Mouse (Mus musculus) Muller cell, postnatal 12 days (primary cell): ENCODE measurements around the gene Gse1.
A peak's percentile ranks its signal among the peaks of the same experiment; 100 is the strongest.

Experiments
- DNase-seq: peaks from one replicate; pipeline ENCODE4 v3.0.0-alpha.2; 2015; ENCODE audit errors: inconsistent ontology term

Gene Gse1

GRCm38 (mm10) chr8:120243222-120243621 is 15.0 kb downstream of the Gse1 start:
- DNase-seq = no peak

DNA sequence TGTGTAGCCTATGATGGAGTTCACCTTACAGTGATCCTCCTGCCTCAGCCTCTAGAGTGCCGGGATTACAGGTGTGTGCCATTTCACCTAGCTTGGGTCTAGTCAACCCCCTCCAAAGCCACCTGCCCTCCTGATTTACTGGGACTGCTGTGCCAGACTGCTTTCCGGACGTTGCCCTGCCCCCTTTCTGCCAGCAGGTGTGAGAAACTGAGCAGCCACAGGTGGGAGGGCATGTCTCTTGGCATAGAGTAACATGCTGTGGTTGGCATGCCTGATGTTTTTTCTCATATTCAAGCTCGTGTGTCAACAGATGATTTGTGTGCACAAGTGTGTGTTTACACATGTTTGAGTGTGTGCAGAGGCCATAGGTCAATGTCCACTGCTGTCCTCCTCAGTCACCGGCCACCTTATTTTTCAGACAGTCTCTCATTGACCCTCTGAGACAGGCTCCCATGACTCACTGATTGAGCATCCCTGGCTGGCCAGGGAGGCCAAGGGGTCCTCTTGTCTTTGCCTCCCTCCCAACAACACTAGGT is 15.7 kb downstream of the Gse1 start:
- no peak for DNase-seq

- no peak for DNase-seq
Measured at GRCm38 (mm10) chr8:120244553-120244952, 16.3 kb downstream of the Gse1 start.

DNA sequence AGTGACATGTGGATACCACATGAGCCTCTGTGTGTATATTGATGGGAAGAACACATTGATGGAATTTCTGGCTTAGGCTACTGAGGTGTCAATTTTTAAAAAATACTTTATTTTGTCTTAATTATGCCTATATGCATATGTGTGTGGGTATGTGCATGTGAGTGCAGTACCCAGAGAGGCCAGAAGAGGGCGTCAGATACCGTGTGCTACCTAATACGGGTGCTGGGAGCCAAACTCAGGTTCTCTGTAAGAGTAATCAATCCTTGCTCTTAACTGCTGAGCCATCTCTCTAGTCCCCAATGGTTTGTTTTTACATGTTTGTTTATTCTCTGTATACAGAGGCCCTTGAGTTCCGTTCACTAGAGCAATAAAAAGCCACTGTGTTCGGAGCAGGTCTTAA is 19.4 kb downstream of the Gse1 start:
- DNase-seq = no peak

- no peak for DNase-seq
Measured at GRCm38 (mm10) chr8:120248031-120248430, 19.8 kb downstream of the Gse1 start.

DNA sequence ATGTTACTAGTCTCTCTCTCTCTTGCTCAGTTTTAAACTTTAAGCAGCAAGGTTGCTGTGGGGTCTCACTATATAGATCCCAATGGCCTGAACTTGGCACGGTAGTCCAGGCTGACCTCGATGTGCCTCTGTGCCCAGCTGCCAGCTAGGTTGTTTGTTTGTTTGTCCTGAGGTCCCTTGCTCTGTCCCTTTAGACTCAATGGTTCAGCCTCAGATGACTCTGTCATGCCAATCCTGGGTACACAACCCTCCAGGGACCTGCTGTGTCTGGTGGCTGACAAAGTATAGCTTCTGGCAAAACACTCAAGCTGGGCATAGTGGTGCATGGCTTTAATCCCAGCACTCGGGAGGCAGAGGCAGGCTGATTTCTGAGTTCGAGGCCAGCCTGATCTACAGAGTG is 20.2 kb downstream of the Gse1 start:
- DNase-seq = no peak

- no peak for DNase-seq
Measured at GRCm38 (mm10) chr8:120249800-120250336, 21.6 kb downstream of the Gse1 start.

DNA sequence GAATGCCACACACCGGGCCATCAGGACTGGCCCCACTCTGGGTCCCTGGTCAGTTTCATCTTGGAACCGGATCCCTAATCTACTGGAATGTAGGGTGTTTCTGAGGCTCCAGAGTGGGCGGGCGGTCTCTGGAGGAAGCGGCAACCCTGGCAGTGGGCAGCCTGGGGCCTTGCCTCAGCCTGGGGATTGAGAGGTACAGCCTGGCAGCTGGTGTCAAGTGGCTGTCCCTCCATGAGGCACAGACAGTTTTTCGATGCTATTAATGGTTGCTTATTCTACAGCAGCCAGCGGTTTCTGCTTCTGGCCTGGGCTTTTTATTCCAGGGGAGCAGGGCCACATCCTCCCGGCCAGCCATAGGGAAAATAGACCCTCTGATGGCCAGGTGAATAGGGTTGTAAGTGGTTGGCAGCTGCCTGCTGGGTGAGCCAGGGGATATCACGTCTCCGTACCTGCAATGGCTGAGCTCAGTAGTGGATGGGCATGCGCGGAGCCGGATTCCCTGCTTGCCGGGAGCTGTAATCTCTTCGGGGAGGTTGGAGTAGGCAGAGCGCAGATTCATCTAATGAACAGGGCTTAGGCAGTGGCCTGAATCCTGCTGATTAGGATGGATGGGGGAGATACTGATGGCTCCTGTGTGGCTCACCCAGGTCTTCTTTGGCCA is 22.6 kb downstream of the Gse1 start:
- DNase-seq = no peak

GRCm38 (mm10) chr8:120251411-120252035 is 23.3 kb downstream of the Gse1 start:
- no peak for DNase-seq

GRCm38 (mm10) chr8:120253626-120254025 is 25.4 kb downstream of the Gse1 start:
- DNase-seq = no peak

- no peak for DNase-seq
Measured at GRCm38 (mm10) chr8:120255406-120255987, 27.2 kb downstream of the Gse1 start.

- no peak for DNase-seq
Measured at GRCm38 (mm10) chr8:120256958-120257357, 28.7 kb downstream of the Gse1 start.

DNA sequence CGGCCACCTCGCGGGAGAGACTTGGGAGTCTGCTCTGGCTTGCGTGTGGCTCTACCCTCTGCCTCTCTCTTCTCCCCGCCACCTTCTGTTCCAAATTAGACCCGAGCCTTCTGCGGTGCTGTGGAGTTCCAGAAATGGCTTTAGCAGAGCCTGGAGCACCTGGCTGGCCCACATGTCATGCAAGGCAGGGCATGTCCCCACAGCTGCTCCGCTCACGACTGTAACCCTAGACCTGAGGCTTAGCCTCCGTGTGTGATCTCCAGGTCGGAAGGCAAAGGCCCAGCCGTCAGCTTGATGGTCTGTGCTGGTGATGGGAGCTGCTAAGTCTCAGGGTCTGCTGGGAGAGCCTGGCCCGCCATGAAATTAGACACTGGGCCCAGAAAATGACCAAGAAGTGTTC is 30.9 kb downstream of the Gse1 start:
- DNase-seq = no peak

GRCm38 (mm10) chr8:120260677-120261076 is 32.4 kb downstream of the Gse1 start:
- DNase-seq = no peak

GRCm38 (mm10) chr8:120261338-120262120 is 33.3 kb downstream of the Gse1 start:
- DNase-seq = peak; percentile 45

GRCm38 (mm10) chr8:120263879-120264278 is 35.6 kb downstream of the Gse1 start:
- no peak for DNase-seq

- no peak for DNase-seq
Measured at GRCm38 (mm10) chr8:120264388-120264943, 36.2 kb downstream of the Gse1 start.

GRCm38 (mm10) chr8:120264944-120265453 is 36.7 kb downstream of the Gse1 start:
- peak; percentile 81 for DNase-seq

DNA sequence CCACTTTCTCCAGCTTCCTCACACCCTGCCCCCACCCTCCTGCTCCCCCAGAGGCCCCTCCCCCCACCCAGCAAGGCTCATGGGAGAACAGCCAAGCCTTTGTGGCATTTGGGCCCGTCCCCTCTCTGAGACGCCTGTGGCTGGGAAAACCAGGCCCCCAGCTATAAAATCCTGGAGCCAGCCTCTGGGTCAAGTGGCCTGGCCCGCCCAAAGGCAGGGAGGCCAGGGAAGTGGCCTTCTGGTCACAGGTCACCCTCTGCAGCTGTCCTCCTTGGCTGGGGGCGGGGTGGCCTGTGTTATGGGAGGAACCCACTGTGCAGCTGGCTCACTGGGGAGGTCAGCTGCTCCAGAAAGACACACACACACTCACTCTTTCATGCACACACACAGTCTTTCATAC is 37.2 kb downstream of the Gse1 start:
- DNase-seq = peak; percentile 83

GRCm38 (mm10) chr8:120268541-120268980 is 40.3 kb downstream of the Gse1 start:
- no peak for DNase-seq

GRCm38 (mm10) chr8:120270449-120270848 is 42.2 kb downstream of the Gse1 start:
- DNase-seq = peak; percentile 96
